Mouse (Mus musculus) embryo, embryonic 10.5 days (tissue): ENCODE measurements at regions not wholly inside any gene's neighbourhood (a gene's known extent, or its start where the extent isn't known, plus 50 kb on each side); places are given as distances from the start of the nearest gene placed in this dataset.
A peak's percentile ranks its signal among the peaks of the same experiment; 100 is the strongest.
"Not testable (repeated sequence)": the region's sequence is repeated elsewhere in the genome, so short reads cannot be mapped to it uniquely, and the experiment has no call there.

Experiments used
- DNase-seq: peaks from one replicate; pipeline ENCODE4 v3.0.0-alpha.2; 2015; ENCODE audit warnings: low spot score

- DNase-seq = no peak
Measured at GRCm38 (mm10) chr3:138609749-138610148, 83.8 kb downstream of the Eif4e start.

DNA sequence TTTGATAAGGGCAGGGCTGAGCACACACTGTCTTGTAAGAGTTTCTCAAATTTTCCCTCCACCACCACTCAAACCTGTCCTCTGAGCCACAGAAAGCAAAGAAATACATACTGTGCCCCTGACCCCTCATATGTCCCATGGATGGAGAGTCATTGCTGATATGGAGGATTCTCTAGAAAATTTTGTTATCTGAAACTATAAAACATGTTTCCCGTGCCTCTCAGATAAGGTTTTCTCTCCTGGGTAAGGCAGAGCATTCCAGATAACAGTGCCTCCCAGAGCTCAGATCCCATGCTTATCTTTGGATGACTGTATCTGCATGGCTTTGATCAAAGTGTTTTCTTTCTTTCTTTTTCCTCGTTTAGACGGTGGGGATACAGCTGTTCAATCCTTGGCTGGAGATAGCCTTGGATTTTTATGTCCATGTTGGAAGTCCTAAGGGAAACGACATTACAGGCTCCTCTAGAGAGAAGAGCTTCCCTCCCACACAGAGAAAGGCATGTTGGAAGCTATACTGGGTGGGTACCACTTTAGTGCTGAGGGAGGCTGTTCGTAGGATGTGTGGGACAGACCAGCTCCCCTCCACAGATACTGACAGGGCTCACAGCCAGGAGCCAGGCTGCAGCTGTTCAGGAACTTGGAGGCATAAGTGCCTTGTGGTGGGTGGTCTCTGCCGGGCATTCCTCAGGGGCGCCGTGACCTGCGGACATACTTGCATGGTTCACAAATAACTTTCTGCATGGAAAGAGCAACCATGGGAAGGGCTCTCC is 87.1 kb downstream of the Eif4e start:
- no peak for DNase-seq

DNA sequence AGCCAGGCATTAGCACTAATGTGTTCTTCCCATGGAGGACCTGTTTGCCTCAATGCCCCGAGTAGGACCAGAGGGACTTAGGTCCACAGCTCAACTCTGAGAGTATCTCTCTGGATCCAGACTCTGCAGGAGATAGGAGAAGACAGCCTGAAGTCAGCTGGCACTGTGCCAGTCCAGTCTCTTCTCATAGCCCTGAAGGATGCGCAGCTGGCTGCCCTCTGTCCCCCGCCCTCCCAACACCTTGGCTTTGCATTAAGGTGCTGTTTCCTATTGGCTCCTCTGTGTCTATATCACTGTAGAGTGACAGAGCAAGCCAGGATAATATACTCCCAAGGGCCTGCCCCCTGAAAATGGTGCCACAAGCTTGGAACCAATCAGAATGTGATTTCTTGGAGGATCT is 87.7 kb downstream of the Eif4e start:
- no peak for DNase-seq

- DNase-seq = no peak
Measured at GRCm38 (mm10) chr3:138614899-138615298, 88.9 kb downstream of the Eif4e start.

- DNase-seq = no peak
Measured at GRCm38 (mm10) chr3:138620263-138620662, 94.3 kb downstream of the Eif4e start.

DNA sequence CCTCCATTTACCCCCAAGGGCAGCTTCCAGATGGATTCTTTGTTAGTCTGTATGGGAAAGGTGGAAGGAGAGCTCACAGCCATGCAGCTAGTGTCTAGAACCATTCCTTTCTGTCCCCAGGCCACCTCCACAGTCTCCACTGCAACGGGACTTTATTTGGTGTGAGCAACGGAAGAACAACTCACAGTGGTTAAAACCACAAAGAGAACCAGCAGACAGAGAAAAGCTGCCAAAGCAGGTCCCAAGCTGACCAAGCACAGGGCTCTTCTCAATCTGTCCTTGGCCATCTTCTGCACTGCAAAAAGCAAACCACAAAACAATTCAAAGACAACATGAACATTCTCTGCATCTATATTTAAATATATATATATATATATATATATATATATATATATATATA is 98.1 kb downstream of the Eif4e start:
- DNase-seq = no peak

- no peak for DNase-seq
Measured at GRCm38 (mm10) chr3:138626230-138626629, 100.3 kb downstream of the Eif4e start.

- no peak for DNase-seq
Measured at GRCm38 (mm10) chr3:138630231-138630630, 104.3 kb downstream of the Eif4e start.

DNA sequence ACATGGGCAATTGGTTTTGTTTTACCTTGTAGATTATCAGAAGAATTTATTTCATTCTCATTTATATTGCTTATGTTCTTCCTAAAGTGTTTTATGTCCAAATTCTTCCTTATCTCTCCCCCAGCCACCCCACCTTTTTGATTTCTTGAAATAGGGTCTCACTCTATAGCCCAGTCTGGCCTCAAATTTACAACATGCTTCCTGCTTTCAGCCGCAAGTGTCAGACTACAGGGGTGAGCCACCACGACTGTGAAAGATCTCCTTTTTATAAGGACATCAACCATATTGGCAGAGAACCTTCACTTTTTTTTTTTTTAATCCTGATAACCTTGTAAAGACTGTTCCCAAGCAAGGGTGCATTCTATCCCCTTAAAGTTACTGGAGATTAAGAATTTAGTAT is 106.1 kb downstream of the Eif4e start:
- no peak for DNase-seq

GRCm38 (mm10) chr3:138642026-138642425 is 100.0 kb upstream of the Tspan5 start:
- peak; percentile 45 for DNase-seq

DNA sequence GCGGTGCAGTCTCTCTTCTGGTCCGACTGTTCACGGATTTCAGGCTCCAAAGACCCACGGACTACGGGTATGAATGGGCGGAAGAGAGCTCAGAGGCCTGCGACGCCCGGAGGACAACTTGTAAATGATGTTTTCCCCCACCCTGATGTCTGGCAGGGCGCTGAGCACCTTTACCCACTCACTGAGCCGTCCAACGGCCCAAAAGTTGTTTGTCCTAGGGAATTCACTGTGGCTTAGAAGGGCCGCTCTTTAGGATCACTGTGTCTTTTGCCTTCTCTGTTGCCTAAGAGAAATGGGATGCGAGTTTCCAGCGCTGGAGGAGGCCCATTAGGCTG is 98.1 kb upstream of the Tspan5 start:
- DNase-seq = no peak

DNA sequence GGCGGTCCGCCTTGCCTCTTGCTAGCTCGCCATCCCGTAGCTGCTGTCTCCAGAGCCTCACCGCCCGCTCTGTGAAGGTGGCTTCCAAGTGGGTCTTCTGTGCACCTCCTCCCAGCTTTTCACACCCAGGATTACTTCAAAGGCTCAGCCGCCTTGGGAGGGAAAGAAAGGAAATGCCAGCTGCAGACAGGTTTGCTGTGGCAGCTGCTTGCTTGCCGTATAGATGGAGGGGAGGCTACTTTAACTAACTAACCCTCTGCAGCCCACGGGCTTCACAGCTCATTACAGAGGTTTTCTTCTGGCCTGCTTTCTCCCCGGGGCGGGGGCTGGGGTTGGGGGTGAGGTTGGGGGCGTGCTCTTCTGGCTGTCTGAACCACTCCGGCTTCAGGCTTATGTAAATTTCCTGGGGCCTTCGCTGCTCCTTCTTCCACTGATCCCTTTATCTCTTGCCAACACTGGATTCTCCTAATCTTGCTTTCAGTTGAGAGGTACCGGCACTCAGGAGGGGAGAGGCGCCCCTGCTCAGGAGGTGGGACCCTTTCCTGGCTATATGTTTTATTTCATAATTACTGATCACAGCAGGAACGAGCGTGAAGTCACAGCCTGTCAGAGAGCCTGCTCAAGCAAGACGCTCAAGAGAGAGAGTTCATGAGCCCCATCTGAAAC is 97.6 kb upstream of the Tspan5 start:
- peak; percentile 69 for DNase-seq

GRCm38 (mm10) chr3:138645320-138645719 is 96.7 kb upstream of the Tspan5 start:
- DNase-seq = peak; percentile 67

GRCm38 (mm10) chr3:138649699-138650098 is 92.3 kb upstream of the Tspan5 start:
- DNase-seq = no peak

DNA sequence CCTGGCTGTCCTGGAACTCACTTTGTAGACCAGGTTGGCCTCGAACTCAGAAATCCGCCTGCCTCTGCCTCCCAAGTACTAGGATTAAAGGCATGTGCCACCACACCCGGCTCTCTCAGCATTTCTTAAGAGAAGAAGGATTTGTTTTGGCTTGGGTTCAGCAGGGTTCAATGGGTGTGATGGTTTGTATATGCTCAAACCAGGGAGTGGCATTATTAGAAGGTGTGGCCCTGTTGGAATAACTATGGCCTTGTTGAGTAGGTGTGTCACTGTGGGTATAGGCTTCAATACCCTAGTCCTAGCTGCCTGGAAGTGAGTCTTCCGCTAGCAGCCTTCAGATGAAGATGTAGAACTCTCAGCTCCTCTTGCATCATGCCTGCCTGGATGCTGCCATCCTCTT is 91.3 kb upstream of the Tspan5 start:
- DNase-seq = not testable (repeated sequence)

DNA sequence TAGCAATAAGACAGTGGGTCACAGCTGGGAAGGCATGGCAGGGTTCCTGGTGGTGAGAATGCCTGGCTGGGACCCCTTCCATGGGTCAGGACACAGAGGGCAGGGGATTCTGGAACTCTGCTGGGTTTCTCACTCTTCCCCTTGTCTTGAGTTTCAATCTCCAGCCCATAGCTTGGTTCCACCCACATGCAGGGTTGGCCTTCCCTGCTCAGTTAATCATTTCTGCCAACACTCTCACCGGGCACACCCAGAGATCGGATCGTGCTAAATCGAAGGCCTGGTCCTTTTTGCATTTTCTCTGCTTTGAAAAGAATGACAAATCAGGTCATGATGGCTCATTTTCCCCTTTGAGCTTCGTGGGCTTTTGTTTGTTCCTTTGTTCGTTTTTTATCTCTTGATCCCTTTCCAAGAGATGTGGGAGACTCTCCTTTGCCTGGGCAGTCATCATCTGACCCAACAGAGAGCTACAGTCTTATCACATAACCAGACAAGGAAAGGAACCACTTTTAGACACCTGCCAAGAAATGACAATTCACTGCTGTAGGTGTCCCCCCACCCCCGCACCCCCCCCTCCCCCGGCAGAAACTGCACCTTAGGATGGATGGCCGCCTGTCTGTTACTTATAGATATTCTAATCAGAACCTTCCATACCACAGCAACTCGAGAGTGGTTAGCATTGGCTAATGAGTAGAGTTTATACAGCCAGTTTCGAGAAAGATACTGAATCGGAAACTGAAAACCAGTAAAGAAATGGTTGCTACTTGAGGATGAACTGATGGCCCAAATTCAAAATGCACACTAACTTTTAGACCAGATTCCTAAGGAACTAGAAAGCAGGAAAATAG is 90.4 kb upstream of the Tspan5 start:
- no peak for DNase-seq

DNA sequence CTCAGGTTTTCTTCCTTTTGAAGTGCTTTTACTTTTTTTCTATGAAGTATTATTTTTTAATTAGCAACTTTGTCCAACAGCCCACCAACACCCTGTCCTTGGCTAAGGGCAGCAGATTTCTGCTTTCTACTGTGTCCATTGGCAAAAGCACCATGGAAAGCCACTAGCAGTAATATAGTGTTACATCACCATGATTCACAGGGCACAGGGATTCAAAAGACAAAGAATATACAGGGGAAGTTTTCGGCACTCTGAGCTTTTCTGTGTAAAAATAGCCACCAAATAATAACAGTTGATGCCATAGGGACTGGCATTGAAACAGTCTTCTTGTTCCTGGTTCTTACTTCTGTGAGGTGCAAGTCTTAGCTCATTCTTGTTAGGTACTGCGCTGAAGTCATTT is 89.8 kb upstream of the Tspan5 start:
- no peak for DNase-seq

- peak; percentile 25 for DNase-seq
Measured at GRCm38 (mm10) chr3:138652685-138653084, 89.3 kb upstream of the Tspan5 start.

GRCm38 (mm10) chr3:138653549-138654246 is 88.3 kb upstream of the Tspan5 start:
- no peak for DNase-seq

GRCm38 (mm10) chr3:138654610-138655371 is 87.2 kb upstream of the Tspan5 start:
- no peak for DNase-seq

- DNase-seq = no peak
Measured at GRCm38 (mm10) chr3:138655479-138655878, 86.5 kb upstream of the Tspan5 start.

GRCm38 (mm10) chr3:138662625-138663024 is 79.4 kb upstream of the Tspan5 start:
- no peak for DNase-seq
